Mouse (Mus musculus): ENCODE results near the gene Ift22.
A peak's percentile ranks its signal among the peaks of the same experiment; 100 is the strongest.

Ift22 gene

GRCm38 (mm10) chr5:136907991-136908857 is at the start of gene Ift22:
Gene Ift22 (plus strand): TSS chr5:136908150.
- peak; percentile 90 for DNase-seq

GRCm38 (mm10) chr5:136861191-136861940 is 46.6 kb upstream of the Ift22 start:
- no peak for DNase-seq

- no peak for DNase-seq
These were observed 45.1 kb upstream of the Ift22 start for GRCm38 (mm10) chr5:136862806-136863205.

- DNase-seq = no peak
These were observed 44.7 kb upstream of the Ift22 start for GRCm38 (mm10) chr5:136863276-136863675.

GRCm38 (mm10) chr5:136863961-136864674 is 43.8 kb upstream of the Ift22 start:
- DNase-seq = peak; percentile 47

GRCm38 (mm10) chr5:136867706-136868105 is 40.2 kb upstream of the Ift22 start:
- DNase-seq = no peak

GRCm38 (mm10) chr5:136869451-136870114 is 38.4 kb upstream of the Ift22 start:
- DNase-seq = no peak

- no peak for DNase-seq
These were observed 35.5 kb upstream of the Ift22 start for GRCm38 (mm10) chr5:136872417-136872816.

- no peak for DNase-seq
These were observed 33.7 kb upstream of the Ift22 start for GRCm38 (mm10) chr5:136874271-136874670.

GRCm38 (mm10) chr5:136880101-136880500 is 27.8 kb upstream of the Ift22 start:
- DNase-seq = no peak

GRCm38 (mm10) chr5:136881380-136882009 is 26.5 kb upstream of the Ift22 start:
- peak; percentile 95 for DNase-seq

- peak; percentile 16 for DNase-seq
These were observed 25.7 kb upstream of the Ift22 start for GRCm38 (mm10) chr5:136882055-136882787.

- peak; percentile 46 for DNase-seq
These were observed 25.0 kb upstream of the Ift22 start, which contains the start of gene Col26a1 for GRCm38 (mm10) chr5:136882788-136883439. Gene Col26a1 (minus strand): TSS chr5:136883209.

GRCm38 (mm10) chr5:136886957-136887356 is 21.0 kb upstream of the Ift22 start:
- no peak for DNase-seq

- DNase-seq = no peak
These were observed 19.2 kb upstream of the Ift22 start for GRCm38 (mm10) chr5:136888539-136889355.

GRCm38 (mm10) chr5:136894840-136895528 is 13.0 kb upstream of the Ift22 start:
- no peak for DNase-seq

- no peak for DNase-seq
These were observed 12.4 kb upstream of the Ift22 start for GRCm38 (mm10) chr5:136895529-136895963.

GRCm38 (mm10) chr5:136904621-136905020 is 3.3 kb upstream of the Ift22 start:
- DNase-seq = no peak

- DNase-seq = peak; percentile 32
These were observed 2.3 kb upstream of the Ift22 start for GRCm38 (mm10) chr5:136905630-136906029.

All from right cerebral cortex, postnatal 4 days (tissue).